Comparison of ENCODE assay signal across 17 mouse cellular contexts in genomic region chr16:33870988-33871758, GRCm38 (mm10). TPM values are rescaled to one million over a fixed set of nuclear protein-coding genes. Genes with fewer than 3 reads are reported as not detected.
DNase-seq lines count a peak whose midpoint lies in the region; ATAC-seq and TF ChIP-seq lines count a peak whose summit lies in the region.
"Had no signal": no experiment of that assay in that cellular context is flagged by ENCODE, and none has a peak within 500 bp of the region (broad histone marks: within the 10 kb centered on the region; RNA-seq: fewer than 3 reads in every experiment).

No protein-coding gene starts in this region.

- no peaks in the 10 kb centered on the region for H3K36me3 ChIP-seq in hindbrain, embryonic 12.5 days
- H3K36me3 ChIP-seq in hindbrain, embryonic 13.5 days, result no peaks in the 10 kb centered on the region
- H3K36me3 ChIP-seq in embryonic facial prominence, embryonic 10.5 days (replicated peaks), result peaks cover 39% of the 10 kb centered on the region
- peaks cover 5% of the 10 kb centered on the region; the same call in 1 of the 2 replicates for H3K36me3 ChIP-seq in stomach, embryonic 14.5 days (ENCODE audit: control insufficient read depth, insufficient read depth, low read length)
- H3K36me3 ChIP-seq: intestine, embryonic 15.5 days; neural tube, embryonic 13.5 days had no signal

- no peak for TF ChIP-seq POLR2A in embryonic fibroblast, embryonic 13.5 days (IDR thresholded peaks at IDR 0.05; ENCODE audit: low read depth, low read length)

- no peak for ATAC-seq in hindbrain, embryonic 12.5 days (ENCODE audit: low FRiP score)
- ATAC-seq in hindbrain, embryonic 13.5 days (ENCODE audit: low FRiP score), result no peak
- no peak for ATAC-seq in stomach, embryonic 14.5 days (ENCODE audit: insufficient number of reproducible peaks, insufficient read depth, low FRiP score, low read depth)
- ATAC-seq in inflammation-experienced regulatory T-cells, adult 6 months, result no peak
- ATAC-seq: liver, postnatal 0 days had no signal

- 0 out of 2 replicates have a peak overlapping the region, but pooled peaks have one; percentile 4 for H3K9ac ChIP-seq in hindbrain, embryonic 12.5 days
- H3K9ac ChIP-seq in hindbrain, embryonic 13.5 days, result no peak overlapping the region
- no peak overlapping the region for H3K9ac ChIP-seq in stomach, embryonic 14.5 days (replicated peaks; ENCODE audit: low read depth, low read length)
- H3K9ac ChIP-seq: intestine, embryonic 15.5 days; liver, postnatal 0 days; neural tube, embryonic 13.5 days had no signal

- H3K9me3 ChIP-seq in hindbrain, embryonic 12.5 days (replicated peaks), result no peaks in the 10 kb centered on the region
- H3K9me3 ChIP-seq in hindbrain, embryonic 13.5 days, result no peaks in the 10 kb centered on the region
- H3K9me3 ChIP-seq in embryonic facial prominence, embryonic 10.5 days, result no peaks in the 10 kb centered on the region
- no peaks in the 10 kb centered on the region for H3K9me3 ChIP-seq in stomach, embryonic 14.5 days (ENCODE audit: control insufficient read depth, low read depth, low read length)
- H3K9me3 ChIP-seq: intestine, embryonic 15.5 days; neural tube, embryonic 13.5 days had no signal

- H3K4me3 ChIP-seq in hindbrain, embryonic 12.5 days, result no peak overlapping the region
- no peak overlapping the region for H3K4me3 ChIP-seq in hindbrain, embryonic 13.5 days
- no peak overlapping the region for H3K4me3 ChIP-seq in embryonic facial prominence, embryonic 10.5 days
- no peak overlapping the region for H3K4me3 ChIP-seq in embryonic fibroblast, embryonic 13.5 days (ENCODE audit: insufficient read depth, low read length)
- H3K4me3 ChIP-seq in stomach, embryonic 14.5 days (ENCODE audit: low read depth, low read length), result no peak overlapping the region
- H3K4me3 ChIP-seq: heart, adult 2 months; intestine, embryonic 15.5 days; neural tube, embryonic 13.5 days had no signal

- H3K4me1 ChIP-seq in hindbrain, embryonic 12.5 days, result no peaks in the 10 kb centered on the region
- no peaks in the 10 kb centered on the region for H3K4me1 ChIP-seq in hindbrain, embryonic 13.5 days (replicated peaks)
- H3K4me1 ChIP-seq in embryonic facial prominence, embryonic 10.5 days, result peaks cover 29% of the 10 kb centered on the region
- H3K4me1 ChIP-seq in embryonic fibroblast, embryonic 13.5 days (ENCODE audit: control insufficient read depth, insufficient read depth, low read length), result peaks cover 30% of the 10 kb centered on the region
- H3K4me1 ChIP-seq in stomach, embryonic 14.5 days (ENCODE audit: control insufficient read depth, insufficient read depth, low read length), result peaks cover 17% of the 10 kb centered on the region
- H3K4me1 ChIP-seq: neural tube, embryonic 13.5 days had no signal

- TF ChIP-seq CTCF in embryonic fibroblast, embryonic 13.5 days (IDR thresholded peaks at IDR 0.05; ENCODE audit: borderline replicate concordance, insufficient read depth, low read length), result no peak

- no peaks in the 10 kb centered on the region for H3K27me3 ChIP-seq in hindbrain, embryonic 12.5 days
- no peaks in the 10 kb centered on the region for H3K27me3 ChIP-seq in hindbrain, embryonic 13.5 days
- H3K27me3 ChIP-seq in embryonic facial prominence, embryonic 10.5 days (replicated peaks; ENCODE audit: low read depth, poor library complexity, severe bottlenecking), result no peaks in the 10 kb centered on the region
- no peaks in the 10 kb centered on the region for H3K27me3 ChIP-seq in stomach, embryonic 14.5 days (ENCODE audit: control insufficient read depth, insufficient read depth, low read length)
- H3K27me3 ChIP-seq: intestine, embryonic 15.5 days; neural tube, embryonic 13.5 days had no signal

- no peak overlapping the region for H3K27ac ChIP-seq in hindbrain, embryonic 12.5 days
- H3K27ac ChIP-seq in hindbrain, embryonic 13.5 days, result no peak overlapping the region
- H3K27ac ChIP-seq in embryonic facial prominence, embryonic 10.5 days (replicated peaks), result peak overlapping the region; percentile 61
- peak overlapping the region; percentile 81 for H3K27ac ChIP-seq in embryonic fibroblast, embryonic 13.5 days (ENCODE audit: insufficient read depth, low read length)
- peak overlapping the region; percentile 72 for H3K27ac ChIP-seq in stomach, embryonic 14.5 days (ENCODE audit: low read length)
- H3K27ac ChIP-seq: heart, adult 2 months; intestine, embryonic 15.5 days; neural tube, embryonic 13.5 days had no signal

- 79% methylated on average over 13 of the region's 13 CpGs for WGBS in hindbrain, embryonic 12.5 days
- WGBS in hindbrain, embryonic 13.5 days, result 74% methylated on average over 13 of the region's 13 CpGs
- WGBS in embryonic facial prominence, embryonic 10.5 days, result 76% methylated on average over 13 of the region's 13 CpGs
- WGBS in stomach, embryonic 14.5 days, result 57% methylated on average over 13 of the region's 13 CpGs

- DNase-seq in embryonic facial prominence, embryonic 10.5 days (ENCODE audit: low spot score), result no peak
- DNase-seq in cerebellum, adult 18-20 months, result no peak
- DNase-seq: adrenal gland, postnatal 10 days; B cell, adult 2 months; cerebellum, adult 9-11 months; heart, adult 2 months; liver; liver, postnatal 0 days; lung, postnatal 14 days; right cerebral cortex, postnatal 14 days had no signal

- no peak overlapping the region for H3K4me2 ChIP-seq in hindbrain, embryonic 12.5 days (replicated peaks)
- no peak overlapping the region for H3K4me2 ChIP-seq in hindbrain, embryonic 13.5 days
- no peak overlapping the region for H3K4me2 ChIP-seq in stomach, embryonic 14.5 days (replicated peaks; ENCODE audit: low read depth, low read length)
- H3K4me2 ChIP-seq: neural tube, embryonic 13.5 days had no signal

RNA-seq across cellular contexts. Expression of gene Itgb5, which starts 41.7 kb away (rescaled TPM):
- polyA plus RNA-seq in hindbrain, embryonic 12.5 days (2016; fragmentation: Nextera tagmentation; extraction: Ambion mirVana), result 48.3 and 48.9 TPM in 2 replicates
- polyA plus RNA-seq in hindbrain, embryonic 13.5 days (2015; fragmentation: Nextera tagmentation; extraction: Ambion mirVana), result 9.7 and 11.0 TPM in 2 replicates
- 62.1 and 64.1 TPM in 2 replicates for polyA plus RNA-seq in embryonic facial prominence, embryonic 10.5 days (2016; fragmentation: Nextera tagmentation; extraction: Ambion mirVana)
- polyA plus RNA-seq in embryonic fibroblast, embryonic 13.5 days (2011; ENCODE audit: insufficient read length, low read depth, missing spikeins), result 330 and 348 TPM in 2 replicates
- 32.5 and 37.2 TPM in 2 replicates for polyA plus RNA-seq in stomach, embryonic 14.5 days (2014; fragmentation: Nextera tagmentation; extraction: Ambion mirVana)
- polyA plus RNA-seq in inflammation-experienced regulatory T-cells, adult 6 months (2017; shearing (Covaris generic)), result 1 to 10 TPM; 1.3 to 2.8 (median 1.7) TPM

Comparison
In these comparisons a context has a peak if more than half of its experiments do, and no peak if none do; other contexts are left out.
1. H3K27ac ChIP-seq: peak in embryonic facial prominence, embryonic 10.5 days (single experiment), embryonic fibroblast, embryonic 13.5 days (single experiment) and stomach, embryonic 14.5 days (single experiment); none in hindbrain, embryonic 12.5 days (single experiment) and hindbrain, embryonic 13.5 days (single experiment).